Mouse (Mus musculus): ENCODE results near the gene Foxo4. TPM values are rescaled to one million over a fixed set of nuclear protein-coding genes. Genes with fewer than 3 reads are reported as not detected.

The Foxo4 gene
- 18.8 and 20.8 TPM in 2 replicates for polyA plus RNA-seq (2012; rRNA removed)

DNA sequence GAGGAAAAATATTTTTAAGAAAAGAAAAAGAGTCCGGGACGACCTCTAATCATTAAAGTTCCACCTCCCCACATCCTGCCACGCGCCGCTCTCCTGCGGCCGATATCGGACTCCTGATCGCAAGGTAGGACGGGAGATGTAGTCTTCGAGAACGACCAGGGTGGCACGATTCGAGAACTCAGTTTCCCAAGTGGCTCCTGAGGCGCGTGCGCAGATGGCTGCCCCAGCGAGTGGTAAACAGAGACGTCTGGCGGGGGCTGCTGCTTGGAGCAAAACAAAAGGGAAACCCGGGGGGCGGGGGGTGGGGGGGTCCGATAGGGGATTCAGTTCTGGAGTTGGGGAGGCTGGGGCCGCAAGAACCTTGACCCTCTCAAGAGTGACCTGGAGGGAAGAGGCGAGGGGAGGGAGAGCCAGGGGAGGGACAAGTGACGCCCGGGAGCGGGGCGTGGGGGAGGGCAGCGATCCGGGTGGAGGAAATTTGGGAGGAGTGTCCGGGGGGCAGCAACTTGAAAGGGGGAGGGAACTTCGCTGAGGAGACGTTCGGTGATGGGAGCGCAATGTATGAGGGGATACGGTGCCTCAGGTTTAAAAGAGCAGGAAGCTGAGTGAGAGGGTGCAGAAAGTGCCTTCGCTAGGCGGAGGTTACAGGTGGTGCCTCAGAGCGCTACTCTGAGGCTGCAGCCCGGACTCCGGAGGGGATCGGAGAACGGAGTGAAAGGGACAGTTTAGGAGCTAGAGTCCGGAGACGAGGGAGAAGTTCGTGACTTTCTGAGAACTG, at the start of gene Foxo4:
Gene Foxo4 (plus strand): TSS at position 577 of the 778 bp plus-strand sequence.

DNA sequence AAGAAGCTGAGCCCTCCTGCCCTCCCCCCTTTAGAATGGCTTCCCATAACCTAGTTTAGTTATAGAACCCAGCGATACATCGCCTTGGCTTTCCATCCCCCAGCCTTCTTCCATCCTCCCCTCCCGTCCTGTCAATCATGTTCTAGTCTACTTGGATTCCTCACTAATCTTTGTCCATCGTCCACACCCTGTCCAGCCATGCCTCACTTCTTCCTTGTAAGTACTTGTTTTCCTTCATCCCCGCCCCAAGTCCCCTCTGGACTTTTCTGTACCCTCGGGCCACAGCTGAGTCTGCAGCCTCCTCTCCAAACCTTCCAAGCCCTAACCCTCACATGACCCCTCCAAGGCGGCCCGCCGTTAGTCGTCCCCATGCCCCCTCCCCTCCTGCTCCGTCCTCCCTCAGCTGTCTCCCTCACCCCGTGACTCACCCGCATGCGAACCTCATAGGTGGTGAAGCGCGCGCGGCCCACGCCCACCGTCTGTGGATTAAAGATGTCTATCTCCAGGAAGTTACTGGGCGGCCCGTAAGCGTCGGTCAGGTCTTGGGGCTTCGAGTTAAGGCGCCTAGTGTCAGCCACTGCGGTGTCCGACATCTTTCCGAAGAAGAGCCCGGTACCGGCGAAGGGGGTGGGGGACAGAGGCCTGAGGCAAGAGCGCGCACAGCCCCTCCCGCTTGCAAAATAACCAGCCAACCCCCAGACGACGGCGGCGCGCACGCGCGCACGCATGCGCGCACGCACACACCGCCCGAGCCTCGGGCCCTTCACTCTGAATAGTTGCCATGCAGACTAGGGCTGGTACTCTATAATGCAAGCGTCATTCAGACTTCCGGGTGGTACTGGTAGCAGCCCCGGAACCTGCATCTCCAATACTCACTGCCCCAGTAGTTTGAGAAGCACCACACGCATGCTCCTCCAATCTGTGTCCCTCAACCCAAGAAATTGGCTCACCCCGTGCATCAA, 32.2 kb upstream of the Foxo4 start, which contains the start of gene Snx12:
Gene Snx12 (minus strand): TSS at position 730 of the 962 bp plus-strand sequence.

DNA sequence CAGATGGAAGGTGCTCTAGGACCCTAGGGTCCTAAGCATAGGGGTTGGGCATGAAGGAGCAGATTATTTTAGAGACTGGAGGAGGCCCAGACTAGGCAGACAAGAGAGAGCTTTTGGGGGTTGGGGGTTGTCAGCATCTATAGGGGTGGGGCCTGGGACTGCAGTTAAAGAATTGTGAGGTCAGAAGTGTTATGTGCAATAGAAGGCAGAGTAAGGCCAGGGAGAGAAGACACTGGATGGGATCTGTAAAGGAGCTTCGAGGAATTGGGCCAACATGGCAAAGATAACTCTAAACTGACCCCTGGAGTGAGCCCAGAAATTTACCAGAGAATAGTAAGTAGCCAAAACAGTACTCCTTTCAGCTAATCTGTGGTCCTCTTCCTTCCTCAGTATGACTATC, 9.6 kb downstream of the Foxo4 start, which contains the start of gene Gm614:
Gene Gm614 (minus strand): TSS at position 101 of the 400 bp plus-strand sequence.

DNA sequence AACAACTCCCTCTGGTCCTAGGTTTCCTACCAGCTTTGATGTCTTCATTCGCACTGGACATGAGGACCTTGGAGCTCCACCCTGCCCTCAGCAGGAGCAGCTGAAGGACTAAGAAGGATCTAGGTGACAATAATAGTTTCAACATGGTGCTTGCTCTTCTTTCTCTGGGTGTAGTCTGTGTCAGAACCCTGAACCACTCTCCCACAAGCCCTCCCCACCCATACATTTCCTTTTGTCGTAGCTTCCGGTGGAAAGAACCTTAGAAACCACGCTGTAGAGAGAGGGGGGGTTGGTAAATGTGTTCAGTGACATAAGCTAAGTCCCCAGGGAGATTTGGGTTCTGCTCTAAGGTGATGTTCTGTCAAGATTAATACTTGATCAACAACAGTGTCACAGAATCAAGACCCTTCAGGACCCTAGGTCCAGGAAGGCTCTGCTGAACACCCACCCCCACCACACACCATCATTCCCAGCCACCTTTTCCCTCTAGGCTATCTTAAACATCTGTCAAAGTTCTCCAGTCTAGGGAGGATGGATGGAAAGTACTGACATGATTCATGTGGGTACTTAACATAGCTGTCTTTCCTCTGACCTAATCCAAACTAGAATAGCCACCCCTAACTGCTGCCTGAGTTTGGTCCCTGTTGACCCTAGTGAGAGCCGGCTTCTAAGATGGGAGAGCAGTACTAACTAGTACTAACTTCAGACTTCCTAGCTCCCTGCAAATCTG, 13.9 kb downstream of the Foxo4 start, which contains the start of gene Il2rg:
Gene Il2rg (minus strand): TSS at position 231 of the 730 bp plus-strand sequence.

DNA sequence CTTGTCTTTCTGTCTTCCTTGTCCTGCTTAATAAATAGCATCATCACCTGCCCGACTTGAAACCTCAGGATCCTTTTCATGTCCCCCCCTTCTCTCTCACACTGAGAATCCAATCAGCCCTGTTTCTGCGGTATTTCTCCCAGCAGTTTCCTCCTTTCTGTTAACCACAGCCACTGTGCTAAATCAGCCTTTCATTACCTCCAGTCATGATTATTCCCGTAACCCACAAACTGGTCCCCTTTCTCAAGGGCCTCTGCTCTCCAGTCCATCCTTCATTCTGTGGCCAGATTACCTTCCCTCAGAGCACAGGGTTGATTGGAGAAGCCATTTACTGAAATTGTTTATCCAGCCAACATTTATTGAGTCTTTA, 14.4 kb downstream of the Foxo4 start, which contains the start of gene Gm20489:
Gene Gm20489 (minus strand): TSS at position 269 of the 370 bp plus-strand sequence.

DNA sequence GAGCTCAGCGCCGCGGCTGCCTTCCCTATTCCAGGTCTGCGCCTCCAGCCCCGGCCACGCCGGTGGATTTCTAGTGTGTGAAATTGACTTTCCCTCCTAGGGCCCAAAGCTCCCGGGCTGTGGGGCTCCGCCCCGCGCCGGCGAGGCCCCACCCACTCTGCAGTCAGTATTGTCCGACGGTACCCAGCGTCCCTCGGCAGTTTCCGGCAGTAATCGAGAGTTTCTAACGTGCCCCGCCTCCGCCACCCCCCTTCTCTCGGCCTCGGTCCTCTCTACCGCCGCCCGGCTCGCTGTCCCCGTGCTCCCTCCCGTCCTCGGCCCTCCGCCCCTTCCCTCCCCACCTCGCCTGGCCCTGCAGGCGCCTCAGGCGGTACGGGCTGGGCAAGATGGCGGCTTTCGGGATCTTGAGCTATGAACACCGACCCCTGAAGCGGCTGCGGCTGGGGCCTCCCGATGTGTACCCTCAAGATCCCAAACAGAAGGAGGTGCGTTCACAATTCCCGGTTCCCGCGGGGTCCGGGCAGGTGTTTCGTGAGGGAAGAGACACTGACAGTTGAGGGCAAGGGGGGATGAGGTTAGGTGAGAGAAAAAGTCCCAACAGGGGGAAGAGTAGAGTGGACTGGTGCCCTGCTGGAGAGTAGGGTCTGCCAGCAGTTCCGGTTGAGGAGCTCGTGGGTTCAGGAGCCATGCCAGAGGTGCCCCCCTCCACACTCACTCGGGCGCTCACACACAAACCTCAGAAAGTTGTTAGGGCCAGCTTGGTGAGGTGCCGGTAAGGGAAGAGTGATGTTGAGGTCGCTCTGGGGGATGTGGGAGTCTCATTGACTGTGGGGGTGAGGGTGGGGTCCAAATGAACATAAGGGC, 19.8 kb downstream of the Foxo4 start, which contains the start of gene Med12:
Gene Med12 (plus strand): TSS at position 156 of the 864 bp plus-strand sequence.

DNA sequence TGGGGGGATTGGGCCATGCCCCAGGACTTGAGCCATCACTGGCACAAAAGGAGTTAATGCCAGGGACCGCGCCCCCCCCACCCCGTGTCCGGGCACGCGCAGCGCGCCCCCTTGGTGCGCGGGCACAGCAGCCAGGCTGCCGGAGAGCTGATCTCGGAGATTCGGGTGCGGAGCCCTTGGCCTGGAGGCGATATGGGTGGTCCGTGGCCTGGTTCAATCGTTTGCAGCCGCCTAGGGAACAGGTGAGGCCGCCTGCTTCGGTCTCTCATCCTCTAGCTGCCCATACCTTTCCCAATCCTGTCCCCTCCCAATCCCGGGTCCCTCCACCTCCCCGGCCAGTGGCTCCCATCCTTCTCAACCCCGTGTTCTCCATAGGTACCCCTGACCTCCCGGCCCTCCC, 44.7 kb downstream of the Foxo4 start, which contains the start of gene Nlgn3:
Gene Nlgn3 (plus strand): TSS at position 114 of the 400 bp plus-strand sequence.

Other genes starting within 250 kb of the Foxo4 start
- not detected in 2 replicates for gene Tex11, start 194.9 kb upstream of the Foxo4 start, polyA plus RNA-seq (2012; rRNA removed)
- gene Slc7a3, start 168.5 kb upstream of the Foxo4 start, polyA plus RNA-seq (2012; rRNA removed), result 0.15 and 0.19 TPM in 2 replicates
- gene Snx12, start 32.0 kb upstream of the Foxo4 start, polyA plus RNA-seq (2012; rRNA removed), result 8.0 and 9.5 TPM in 2 replicates
- gene Gm614, start 9.5 kb downstream of the Foxo4 start, polyA plus RNA-seq (2012; rRNA removed), result not detected in 2 replicates
- gene Il2rg, start 13.7 kb downstream of the Foxo4 start, polyA plus RNA-seq (2012; rRNA removed), result 1.7 and 2.7 TPM in 2 replicates
- gene Gm20489, start 14.5 kb downstream of the Foxo4 start, polyA plus RNA-seq (2012; rRNA removed), result not detected in 2 replicates
- 97.4 and 143 TPM in 2 replicates for gene Med12, start 19.5 kb downstream of the Foxo4 start, polyA plus RNA-seq (2012; rRNA removed)
- 0.04 and 0.11 TPM in 2 replicates for gene Nlgn3, start 44.6 kb downstream of the Foxo4 start, polyA plus RNA-seq (2012; rRNA removed)
- gene Gjb1, start 121.8 kb downstream of the Foxo4 start, polyA plus RNA-seq (2012; rRNA removed), result 193 and 219 TPM in 2 replicates
- 7.0 TPM in 2 replicates for gene Zmym3, start 166.3 kb downstream of the Foxo4 start, polyA plus RNA-seq (2012; rRNA removed)
- gene Nono, start 174.8 kb downstream of the Foxo4 start, polyA plus RNA-seq (2012; rRNA removed), result 15.4 and 23.1 TPM in 2 replicates
- gene Itgb1bp2, start 194.6 kb downstream of the Foxo4 start, polyA plus RNA-seq (2012; rRNA removed), result 0.92 and 2.8 TPM in 2 replicates

All from stomach, adult 2 months (tissue).